Mouse (Mus musculus) midbrain, embryonic 12.5 days (tissue): ENCODE data around the gene Nr3c2. TPM values are rescaled to one million over a fixed set of nuclear protein-coding genes. Genes with fewer than 3 reads are reported as not detected.
A peak's percentile ranks its signal among the peaks of the same experiment; 100 is the strongest.

ENCODE experiments used
- ATAC-seq: fragments of 200-750 bp; cut with Nextera tagmentation; 2 replicates; pipeline ENCODE4 v1.8.0; 2017; ENCODE audit warnings: low read depth, moderate TSS enrichment, moderate library complexity; ENCODE audit not compliant: low FRiP score
- H3K27ac ChIP-seq: fragments of 300-500 bp; sonication (generic); replicated peaks from 2 replicates; pipeline ENCODE4 v1.5.1; 2016; ENCODE audit warnings: mild to moderate bottlenecking
- H3K27me3 ChIP-seq: fragments of 300-500 bp; sonication (generic); 2 replicates; pipeline ENCODE4 v1.6.1; 2016; ENCODE audit warnings: mild to moderate bottlenecking
- H3K36me3 ChIP-seq: fragments of 300-500 bp; sonication (generic); 2 replicates; pipeline ENCODE4 v1.6.1; 2016
- H3K4me1 ChIP-seq: fragments of 300-500 bp; sonication (generic); 2 replicates; pipeline ENCODE4 v1.6.1; 2016
- H3K4me2 ChIP-seq: fragments of 300-500 bp; sonication (generic); replicated peaks from 2 replicates; pipeline ENCODE4 v1.6.1; 2016; ENCODE audit warnings: mild to moderate bottlenecking, moderate library complexity
- H3K4me3 ChIP-seq: fragments of 300-500 bp; sonication (generic); 2 replicates; pipeline ENCODE4 v1.5.1; 2016; ENCODE audit warnings: mild to moderate bottlenecking
- H3K9ac ChIP-seq: fragments of 300-500 bp; sonication (generic); replicated peaks from 2 replicates; pipeline ENCODE4 v1.6.1; 2016; ENCODE audit warnings: mild to moderate bottlenecking, moderate library complexity
- H3K9me3 ChIP-seq: fragments of 300-500 bp; sonication (generic); 2 replicates; pipeline ENCODE4 v1.6.1; 2016; ENCODE audit warnings: mild to moderate bottlenecking
- WGBS: fragments of 180-500 bp; shearing (Covaris S2); methylation state at CpG from one replicate; pipeline ENCODE4 v1.1.7; 2016; 5-methylcytosine and 5-hydroxymethylcytosine counted together
- polyA plus RNA-seq: library from polyadenylated mRNA; unstranded; fragments of >200 nt; fragmentation: Nextera tagmentation; extraction: Ambion mirVana; gene quantifications from 2 replicates; pipeline ENCODE4 v1.2.1, GENCODE M21; 2016

The Nr3c2 gene
- polyA plus RNA-seq, result 0.98 and 1.4 TPM in 2 replicates

- Histone ChIP-seq H3K4me3 (peak within 1 kb of the TSS; percentile 61), H3K4me1 (peaks cover 23% of the 10 kb centered on the region), H3K9ac (peak within 1 kb of the TSS; percentile 59), H3K27me3 (peaks cover 54% of the 10 kb centered on the region), H3K36me3 (no peaks in the 10 kb centered on the region), H3K9me3 (no peaks in the 10 kb centered on the region), H3K27ac (no peak within 1 kb of the TSS), H3K4me2 (peak within 1 kb of the TSS; percentile 100)
- peak; percentile 5 for ATAC-seq
- WGBS, result under 1% methylated on average over 38 of the region's 47 CpGs
Measured at GRCm38 (mm10) chr8:76899411-76900154, at the start of gene Nr3c2. TSS of gene Nr3c2 (plus strand) at chr8:76899442.

GRCm38 (mm10) chr8:76858534-76858933 lies 40.7 kb upstream of the Nr3c2 start:
- WGBS, result 76% methylated on average over 2 of the region's 2 CpGs
- no peak overlapping the region for H3K9ac ChIP-seq
- H3K4me2 ChIP-seq, result no peak overlapping the region
- no peak for ATAC-seq
- no peaks in the 10 kb centered on the region for H3K4me1 ChIP-seq
- no peak overlapping the region for H3K4me3 ChIP-seq
- no peaks in the 10 kb centered on the region for H3K9me3 ChIP-seq
- no peak overlapping the region for H3K27ac ChIP-seq
- no peaks in the 10 kb centered on the region for H3K36me3 ChIP-seq
- no peaks in the 10 kb centered on the region for H3K27me3 ChIP-seq

GRCm38 (mm10) chr8:76859709-76860108 lies 39.5 kb upstream of the Nr3c2 start:
- no peak overlapping the region for H3K4me2 ChIP-seq
- no peaks in the 10 kb centered on the region for H3K27me3 ChIP-seq
- no peaks in the 10 kb centered on the region for H3K36me3 ChIP-seq
- H3K4me1 ChIP-seq, result no peaks in the 10 kb centered on the region
- no peaks in the 10 kb centered on the region for H3K9me3 ChIP-seq
- ATAC-seq, result no peak
- H3K27ac ChIP-seq, result no peak overlapping the region
- no peak overlapping the region for H3K9ac ChIP-seq
- H3K4me3 ChIP-seq, result no peak overlapping the region

GRCm38 (mm10) chr8:76863066-76863465 lies 36.2 kb upstream of the Nr3c2 start:
- no peak for ATAC-seq
- no peaks in the 10 kb centered on the region for H3K36me3 ChIP-seq
- H3K4me2 ChIP-seq, result no peak overlapping the region
- no peaks in the 10 kb centered on the region for H3K4me1 ChIP-seq
- no peak overlapping the region for H3K4me3 ChIP-seq
- H3K9ac ChIP-seq, result no peak overlapping the region
- no peaks in the 10 kb centered on the region for H3K27me3 ChIP-seq
- no peak overlapping the region for H3K27ac ChIP-seq
- 88% methylated on average over 1 of the region's 1 CpGs for WGBS
- no peaks in the 10 kb centered on the region for H3K9me3 ChIP-seq

GRCm38 (mm10) chr8:76876809-76877208 lies 22.4 kb upstream of the Nr3c2 start:
- H3K9ac ChIP-seq, result no peak overlapping the region
- no peak overlapping the region for H3K4me3 ChIP-seq
- WGBS, result 96% methylated on average over 2 of the region's 2 CpGs
- no peak overlapping the region for H3K4me2 ChIP-seq
- H3K4me1 ChIP-seq, result no peaks in the 10 kb centered on the region
- ATAC-seq, result no peak
- no peak overlapping the region for H3K27ac ChIP-seq
- no peaks in the 10 kb centered on the region for H3K36me3 ChIP-seq
- H3K27me3 ChIP-seq, result no peaks in the 10 kb centered on the region
- H3K9me3 ChIP-seq, result no peaks in the 10 kb centered on the region

GRCm38 (mm10) chr8:76897050-76897449 lies 2.2 kb upstream of the Nr3c2 start:
- Histone ChIP-seq H3K9ac (no peak overlapping the region), H3K27me3 (peaks cover 37% of the 10 kb centered on the region), H3K4me1 (peaks cover 17% of the 10 kb centered on the region), H3K4me3 (no peak overlapping the region), H3K27ac (no peak overlapping the region), H3K36me3 (no peaks in the 10 kb centered on the region), H3K4me2 (no peak overlapping the region), H3K9me3 (no peaks in the 10 kb centered on the region)
- no peak for ATAC-seq
- 0% methylated on average over 2 of the region's 2 CpGs for WGBS

GRCm38 (mm10) chr8:76898721-76899410 lies 376 bp upstream of the Nr3c2 start:
- Histone ChIP-seq H3K4me3 (peak overlapping the region; percentile 61), H3K36me3 (no peaks in the 10 kb centered on the region), H3K4me2 (peak overlapping the region; percentile 100), H3K27me3 (peaks cover 54% of the 10 kb centered on the region), H3K9ac (peak overlapping the region; percentile 59; the same call in 1 of the 2 replicates), H3K27ac (no peak overlapping the region), H3K9me3 (no peaks in the 10 kb centered on the region), H3K4me1 (peaks cover 23% of the 10 kb centered on the region)
- under 1% methylated on average over 48 of the region's 60 CpGs for WGBS
- ATAC-seq, result peak; percentile 39

GRCm38 (mm10) chr8:76900155-76901141 lies 1.2 kb downstream of the Nr3c2 start:
- Histone ChIP-seq H3K4me3 (peak overlapping the region; percentile 61), H3K9ac (peak overlapping the region; percentile 59), H3K4me1 (peaks cover 23% of the 10 kb centered on the region), H3K9me3 (no peaks in the 10 kb centered on the region), H3K27me3 (peaks cover 54% of the 10 kb centered on the region), H3K4me2 (peak overlapping the region; percentile 100), H3K27ac (no peak overlapping the region), H3K36me3 (no peaks in the 10 kb centered on the region)
- WGBS, result under 1% methylated on average over 58 of the region's 58 CpGs
- no peak for ATAC-seq

GRCm38 (mm10) chr8:76901430-76902204 lies 2.4 kb downstream of the Nr3c2 start:
- H3K4me3 ChIP-seq, result peak overlapping the region; percentile 61
- peaks cover 54% of the 10 kb centered on the region for H3K27me3 ChIP-seq
- H3K36me3 ChIP-seq, result no peaks in the 10 kb centered on the region
- H3K9me3 ChIP-seq, result no peaks in the 10 kb centered on the region
- H3K4me2 ChIP-seq, result peak overlapping the region; percentile 100
- H3K4me1 ChIP-seq, result peaks cover 23% of the 10 kb centered on the region
- H3K9ac ChIP-seq, result peak overlapping the region; percentile 49; the same call in 1 of the 2 replicates
- H3K27ac ChIP-seq, result no peak overlapping the region
- under 1% methylated on average over 39 of the region's 41 CpGs for WGBS
- ATAC-seq, result peak; percentile 97

GRCm38 (mm10) chr8:76902205-76903078 lies 3.2 kb downstream of the Nr3c2 start:
- peak overlapping the region; percentile 100 for H3K4me2 ChIP-seq
- under 1% methylated on average over 33 of the region's 35 CpGs for WGBS

More at GRCm38 (mm10) chr8:76902205-76903078, 3.2 kb downstream of the Nr3c2 start:
- no peaks in the 10 kb centered on the region for H3K36me3 ChIP-seq
- H3K27me3 ChIP-seq, result peaks cover 52% of the 10 kb centered on the region
- H3K9me3 ChIP-seq, result no peaks in the 10 kb centered on the region
- H3K4me3 ChIP-seq, result peak overlapping the region; percentile 61
- H3K27ac ChIP-seq, result no peak overlapping the region
- H3K4me1 ChIP-seq, result peaks cover 23% of the 10 kb centered on the region
- peak; percentile 80 for ATAC-seq
- H3K9ac ChIP-seq, result peak overlapping the region; percentile 44
